Mouse (Mus musculus): ENCODE data around the gene Sdccag8. TPM values are rescaled to one million over a fixed set of nuclear protein-coding genes. Genes with fewer than 3 reads are reported as not detected.

The Sdccag8 gene
- polyA plus RNA-seq, 1 experiment from 2014 or later: 18.2 TPM

GRCm38 (mm10) chr1:176945175-176945540 is 130.7 kb downstream of the Sdccag8 start:
- Histone ChIP-seq H3K27me3 (replicated peaks; ENCODE audit: control insufficient read depth, insufficient read depth, low read length) (no peaks in the 10 kb centered on the region), H3K4me1 (ENCODE audit: control insufficient read depth, insufficient read depth, low read length) (0 out of 2 replicates have a peak, but pooled peaks cover 3% of the 10 kb centered on the region), H3K4me3 (ENCODE audit: low read depth, low read length) (no peak overlapping the region), H3K36me3 (ENCODE audit: control insufficient read depth, insufficient read depth, low read length) (no peaks in the 10 kb centered on the region), H3K4me2 (ENCODE audit: low read depth, low read length) (no peak overlapping the region), H3K9ac (ENCODE audit: low read depth, low read length) (no peak overlapping the region), H3K27ac (replicated peaks; ENCODE audit: low read depth, low read length) (no peak overlapping the region), H3K9me3 (ENCODE audit: control insufficient read depth, low read length) (no peaks in the 10 kb centered on the region)
- DNase-seq (ENCODE audit: low spot score): no peak
- ATAC-seq (ENCODE audit: low read depth): no peak
- 82% methylated on average over 12 of the region's 12 CpGs for whole genome bisulfite sequencing

GRCm38 (mm10) chr1:176946031-176946795 is 131.8 kb downstream of the Sdccag8 start:
- DNase-seq (ENCODE audit: low spot score) (no peak), ATAC-seq (ENCODE audit: low read depth) (no peak)
- Histone ChIP-seq H3K9ac (ENCODE audit: low read depth, low read length) (no peak overlapping the region), H3K4me3 (ENCODE audit: low read depth, low read length) (no peak overlapping the region), H3K36me3 (ENCODE audit: control insufficient read depth, insufficient read depth, low read length) (no peaks in the 10 kb centered on the region), H3K4me1 (ENCODE audit: control insufficient read depth, insufficient read depth, low read length) (0 out of 2 replicates have a peak, but pooled peaks cover 3% of the 10 kb centered on the region), H3K27me3 (replicated peaks; ENCODE audit: control insufficient read depth, insufficient read depth, low read length) (no peaks in the 10 kb centered on the region), H3K9me3 (ENCODE audit: control insufficient read depth, low read length) (no peaks in the 10 kb centered on the region), H3K4me2 (ENCODE audit: low read depth, low read length) (no peak overlapping the region), H3K27ac (replicated peaks; ENCODE audit: low read depth, low read length) (no peak overlapping the region)
- WGBS: 70% methylated on average over 11 of the region's 11 CpGs

- Histone ChIP-seq H3K27me3 (replicated peaks; ENCODE audit: control insufficient read depth, insufficient read depth, low read length) (no peaks in the 10 kb centered on the region), H3K27ac (replicated peaks; ENCODE audit: low read depth, low read length) (no peak overlapping the region), H3K9me3 (ENCODE audit: control insufficient read depth, low read length) (no peaks in the 10 kb centered on the region), H3K4me1 (ENCODE audit: control insufficient read depth, insufficient read depth, low read length) (0 out of 2 replicates have a peak, but pooled peaks cover 3% of the 10 kb centered on the region), H3K36me3 (ENCODE audit: control insufficient read depth, insufficient read depth, low read length) (no peaks in the 10 kb centered on the region), H3K9ac (ENCODE audit: low read depth, low read length) (no peak overlapping the region), H3K4me3 (ENCODE audit: low read depth, low read length) (no peak overlapping the region), H3K4me2 (ENCODE audit: low read depth, low read length) (no peak overlapping the region)
- ATAC-seq (ENCODE audit: low read depth) (no peak), DNase-seq (ENCODE audit: low spot score) (no peak)
- 73% methylated on average over 7 of the region's 7 CpGs for WGBS
Observed at GRCm38 (mm10) chr1:176946796-176947181, 132.3 kb downstream of the Sdccag8 start.

GRCm38 (mm10) chr1:176948861-176949260 is 134.4 kb downstream of the Sdccag8 start:
- no peak overlapping the region for H3K9ac ChIP-seq (ENCODE audit: low read depth, low read length)
- H3K9me3 ChIP-seq (ENCODE audit: control insufficient read depth, low read length): no peaks in the 10 kb centered on the region
- no peak overlapping the region for H3K4me2 ChIP-seq (ENCODE audit: low read depth, low read length)
- DNase-seq (ENCODE audit: low spot score): no peak
- H3K4me3 ChIP-seq (ENCODE audit: low read depth, low read length): no peak overlapping the region
- no peaks in the 10 kb centered on the region for H3K36me3 ChIP-seq (ENCODE audit: control insufficient read depth, insufficient read depth, low read length)
- no peak for ATAC-seq (ENCODE audit: low read depth)
- WGBS: 75% methylated on average over 6 of the region's 6 CpGs
- H3K27me3 ChIP-seq (replicated peaks; ENCODE audit: control insufficient read depth, insufficient read depth, low read length): no peaks in the 10 kb centered on the region
- 0 out of 2 replicates have a peak, but pooled peaks cover 3% of the 10 kb centered on the region for H3K4me1 ChIP-seq (ENCODE audit: control insufficient read depth, insufficient read depth, low read length)
- no peak overlapping the region for H3K27ac ChIP-seq (replicated peaks; ENCODE audit: low read depth, low read length)

GRCm38 (mm10) chr1:176949320-176949719 is 134.9 kb downstream of the Sdccag8 start:
- WGBS: 89% methylated on average over 6 of the region's 6 CpGs
- Histone ChIP-seq H3K4me3 (ENCODE audit: low read depth, low read length) (no peak overlapping the region), H3K4me2 (ENCODE audit: low read depth, low read length) (no peak overlapping the region), H3K27ac (replicated peaks; ENCODE audit: low read depth, low read length) (no peak overlapping the region), H3K27me3 (replicated peaks; ENCODE audit: control insufficient read depth, insufficient read depth, low read length) (no peaks in the 10 kb centered on the region), H3K4me1 (ENCODE audit: control insufficient read depth, insufficient read depth, low read length) (0 out of 2 replicates have a peak, but pooled peaks cover 3% of the 10 kb centered on the region), H3K9me3 (ENCODE audit: control insufficient read depth, low read length) (no peaks in the 10 kb centered on the region), H3K9ac (ENCODE audit: low read depth, low read length) (no peak overlapping the region), H3K36me3 (ENCODE audit: control insufficient read depth, insufficient read depth, low read length) (no peaks in the 10 kb centered on the region)
- DNase-seq (ENCODE audit: low spot score) (no peak), ATAC-seq (ENCODE audit: low read depth) (no peak)

GRCm38 (mm10) chr1:176950061-176950460 is 135.6 kb downstream of the Sdccag8 start:
- DNase-seq (ENCODE audit: low spot score): no peak
- ATAC-seq (ENCODE audit: low read depth): no peak
- no peak overlapping the region for H3K4me2 ChIP-seq (ENCODE audit: low read depth, low read length)
- H3K4me1 ChIP-seq (ENCODE audit: control insufficient read depth, insufficient read depth, low read length): 0 out of 2 replicates have a peak, but pooled peaks cover 3% of the 10 kb centered on the region
- H3K9ac ChIP-seq (ENCODE audit: low read depth, low read length): no peak overlapping the region
- no peaks in the 10 kb centered on the region for H3K9me3 ChIP-seq (ENCODE audit: control insufficient read depth, low read length)
- H3K27ac ChIP-seq (replicated peaks; ENCODE audit: low read depth, low read length): no peak overlapping the region
- no peaks in the 10 kb centered on the region for H3K27me3 ChIP-seq (replicated peaks; ENCODE audit: control insufficient read depth, insufficient read depth, low read length)
- no peaks in the 10 kb centered on the region for H3K36me3 ChIP-seq (ENCODE audit: control insufficient read depth, insufficient read depth, low read length)
- 75% methylated on average over 6 of the region's 6 CpGs for WGBS
- H3K4me3 ChIP-seq (ENCODE audit: low read depth, low read length): no peak overlapping the region

GRCm38 (mm10) chr1:176951836-176952235 is 137.4 kb downstream of the Sdccag8 start:
- no peak for DNase-seq (ENCODE audit: low spot score)
- H3K9me3 ChIP-seq (ENCODE audit: control insufficient read depth, low read length): no peaks in the 10 kb centered on the region
- no peak overlapping the region for H3K4me3 ChIP-seq (ENCODE audit: low read depth, low read length)
- ATAC-seq (ENCODE audit: low read depth): peak; percentile 30; the same call in 1 of the 2 replicates
- no peak overlapping the region for H3K9ac ChIP-seq (ENCODE audit: low read depth, low read length)
- 64% methylated on average over 7 of the region's 7 CpGs for WGBS
- H3K27me3 ChIP-seq (replicated peaks; ENCODE audit: control insufficient read depth, insufficient read depth, low read length): no peaks in the 10 kb centered on the region
- 0 out of 2 replicates have a peak, but pooled peaks cover 3% of the 10 kb centered on the region for H3K4me1 ChIP-seq (ENCODE audit: control insufficient read depth, insufficient read depth, low read length)
- H3K4me2 ChIP-seq (ENCODE audit: low read depth, low read length): no peak overlapping the region
- H3K27ac ChIP-seq (replicated peaks; ENCODE audit: low read depth, low read length): no peak overlapping the region
- 0 out of 2 replicates have a peak, but pooled peaks cover 5% of the 10 kb centered on the region for H3K36me3 ChIP-seq (ENCODE audit: control insufficient read depth, insufficient read depth, low read length)

GRCm38 (mm10) chr1:176958311-176958710 is 143.9 kb downstream of the Sdccag8 start:
- Histone ChIP-seq H3K36me3 (ENCODE audit: control insufficient read depth, insufficient read depth, low read length) (0 out of 2 replicates have a peak, but pooled peaks cover 5% of the 10 kb centered on the region), H3K4me1 (ENCODE audit: control insufficient read depth, insufficient read depth, low read length) (no peaks in the 10 kb centered on the region), H3K4me2 (ENCODE audit: low read depth, low read length) (no peak overlapping the region), H3K27ac (replicated peaks; ENCODE audit: low read depth, low read length) (no peak overlapping the region), H3K9ac (ENCODE audit: low read depth, low read length) (no peak overlapping the region), H3K4me3 (ENCODE audit: low read depth, low read length) (no peak overlapping the region), H3K27me3 (replicated peaks; ENCODE audit: control insufficient read depth, insufficient read depth, low read length) (no peaks in the 10 kb centered on the region), H3K9me3 (ENCODE audit: control insufficient read depth, low read length) (no peaks in the 10 kb centered on the region)
- 63% methylated on average over 2 of the region's 2 CpGs for WGBS
- no peak for ATAC-seq (ENCODE audit: low read depth)
- no peak for DNase-seq (ENCODE audit: low spot score)

GRCm38 (mm10) chr1:176961716-176962115 is 147.3 kb downstream of the Sdccag8 start:
- no peak for ATAC-seq (ENCODE audit: low read depth)
- H3K27ac ChIP-seq (replicated peaks; ENCODE audit: low read depth, low read length): no peak overlapping the region
- 0 out of 2 replicates have a peak, but pooled peaks cover under 1% of the 10 kb centered on the region for H3K36me3 ChIP-seq (ENCODE audit: control insufficient read depth, insufficient read depth, low read length)
- no peaks in the 10 kb centered on the region for H3K4me1 ChIP-seq (ENCODE audit: control insufficient read depth, insufficient read depth, low read length)
- DNase-seq (ENCODE audit: low spot score): no peak
- WGBS: 95% methylated on average over 10 of the region's 10 CpGs
- H3K9me3 ChIP-seq (ENCODE audit: control insufficient read depth, low read length): no peaks in the 10 kb centered on the region
- no peak overlapping the region for H3K9ac ChIP-seq (ENCODE audit: low read depth, low read length)
- no peaks in the 10 kb centered on the region for H3K27me3 ChIP-seq (replicated peaks; ENCODE audit: control insufficient read depth, insufficient read depth, low read length)
- no peak overlapping the region for H3K4me2 ChIP-seq (ENCODE audit: low read depth, low read length)
- H3K4me3 ChIP-seq (ENCODE audit: low read depth, low read length): no peak overlapping the region
